Mouse (Mus musculus): ENCODE results near the gene Bdh1. TPM values are rescaled to one million over a fixed set of nuclear protein-coding genes. Genes with fewer than 3 reads are reported as not detected.
"Not testable (repeated sequence)": the region's sequence is repeated elsewhere in the genome, so short reads cannot be mapped to it uniquely, and the experiment has no call there.

The Bdh1 gene
- total RNA-seq, 4 experiments from 2014 or later, result 234 to 417 (median 264) TPM

- DNase-seq (ENCODE audit: low spot score), result no peak
These were observed 40.1 kb downstream of the Bdh1 start for GRCm38 (mm10) chr16:31462113-31462687.

GRCm38 (mm10) chr16:31464953-31465352, 42.9 kb downstream of the Bdh1 start:
- no peak for DNase-seq (ENCODE audit: low spot score)

- DNase-seq (ENCODE audit: low spot score), result peak; percentile 45
These were observed 43.5 kb downstream of the Bdh1 start for GRCm38 (mm10) chr16:31465630-31466029.

GRCm38 (mm10) chr16:31466106-31466505, 44.0 kb downstream of the Bdh1 start:
- DNase-seq (ENCODE audit: low spot score), result no peak

- DNase-seq (ENCODE audit: low spot score), result not testable (repeated sequence)
These were observed 48.7 kb downstream of the Bdh1 start for GRCm38 (mm10) chr16:31470819-31471218.

GRCm38 (mm10) chr16:31471994-31472393, 49.9 kb downstream of the Bdh1 start:
- no peak for DNase-seq (ENCODE audit: low spot score)

GRCm38 (mm10) chr16:31473226-31473625, 51.1 kb downstream of the Bdh1 start:
- DNase-seq (ENCODE audit: low spot score), result no peak

- DNase-seq (ENCODE audit: low spot score), result peak; percentile 23
These were observed 53.3 kb downstream of the Bdh1 start for GRCm38 (mm10) chr16:31475123-31475968.

GRCm38 (mm10) chr16:31476872-31477603, 55.0 kb downstream of the Bdh1 start:
- DNase-seq (ENCODE audit: low spot score), result no peak

GRCm38 (mm10) chr16:31485336-31485735, 63.3 kb downstream of the Bdh1 start:
- no peak for DNase-seq (ENCODE audit: low spot score)

GRCm38 (mm10) chr16:31487266-31487665, 65.2 kb downstream of the Bdh1 start:
- no peak for DNase-seq (ENCODE audit: low spot score)

GRCm38 (mm10) chr16:31489096-31489495, 67.0 kb downstream of the Bdh1 start:
- no peak for DNase-seq (ENCODE audit: low spot score)

- no peak for DNase-seq (ENCODE audit: low spot score)
These were observed 68.9 kb downstream of the Bdh1 start for GRCm38 (mm10) chr16:31490967-31491366.

- DNase-seq (ENCODE audit: low spot score), result peak; percentile 28
These were observed 71.0 kb downstream of the Bdh1 start for GRCm38 (mm10) chr16:31492921-31493549.

GRCm38 (mm10) chr16:31493550-31493965, 71.5 kb downstream of the Bdh1 start:
- DNase-seq (ENCODE audit: low spot score), result no peak

GRCm38 (mm10) chr16:31493991-31494390, 71.9 kb downstream of the Bdh1 start:
- DNase-seq (ENCODE audit: low spot score), result peak; percentile 71

GRCm38 (mm10) chr16:31495356-31495755, 73.3 kb downstream of the Bdh1 start:
- no peak for DNase-seq (ENCODE audit: low spot score)

- no peak for DNase-seq (ENCODE audit: low spot score)
These were observed 73.7 kb downstream of the Bdh1 start for GRCm38 (mm10) chr16:31495769-31496168.

- DNase-seq (ENCODE audit: low spot score), result no peak
These were observed 76.3 kb downstream of the Bdh1 start for GRCm38 (mm10) chr16:31498336-31498735.

GRCm38 (mm10) chr16:31499021-31499420, 76.9 kb downstream of the Bdh1 start:
- no peak for DNase-seq (ENCODE audit: low spot score)

GRCm38 (mm10) chr16:31499681-31500310, 77.7 kb downstream of the Bdh1 start:
- no peak for DNase-seq (ENCODE audit: low spot score)

Measured in heart, adult 8-10 months (tissue).